Mouse (Mus musculus) kidney, adult 2 months (tissue): ENCODE data around the gene Zyx.

Source experiments
- CTCF ChIP-seq: fragments of 200-500 bp; conservative IDR thresholded peaks from 2 replicates; pipeline ENCODE4 v1.5.1; 2011; ENCODE audit warnings: low read depth, mild to moderate bottlenecking, control low read depth, low read length, moderate library complexity, mixed read lengths; ENCODE audit not compliant: insufficient read depth, insufficient read length
- POLR2A ChIP-seq: fragments of 200-500 bp; IDR thresholded peaks from one replicate; pipeline ENCODE4 v1.6.1; 2011; ENCODE audit warnings: low read depth, low read length, control low read depth

DNA sequence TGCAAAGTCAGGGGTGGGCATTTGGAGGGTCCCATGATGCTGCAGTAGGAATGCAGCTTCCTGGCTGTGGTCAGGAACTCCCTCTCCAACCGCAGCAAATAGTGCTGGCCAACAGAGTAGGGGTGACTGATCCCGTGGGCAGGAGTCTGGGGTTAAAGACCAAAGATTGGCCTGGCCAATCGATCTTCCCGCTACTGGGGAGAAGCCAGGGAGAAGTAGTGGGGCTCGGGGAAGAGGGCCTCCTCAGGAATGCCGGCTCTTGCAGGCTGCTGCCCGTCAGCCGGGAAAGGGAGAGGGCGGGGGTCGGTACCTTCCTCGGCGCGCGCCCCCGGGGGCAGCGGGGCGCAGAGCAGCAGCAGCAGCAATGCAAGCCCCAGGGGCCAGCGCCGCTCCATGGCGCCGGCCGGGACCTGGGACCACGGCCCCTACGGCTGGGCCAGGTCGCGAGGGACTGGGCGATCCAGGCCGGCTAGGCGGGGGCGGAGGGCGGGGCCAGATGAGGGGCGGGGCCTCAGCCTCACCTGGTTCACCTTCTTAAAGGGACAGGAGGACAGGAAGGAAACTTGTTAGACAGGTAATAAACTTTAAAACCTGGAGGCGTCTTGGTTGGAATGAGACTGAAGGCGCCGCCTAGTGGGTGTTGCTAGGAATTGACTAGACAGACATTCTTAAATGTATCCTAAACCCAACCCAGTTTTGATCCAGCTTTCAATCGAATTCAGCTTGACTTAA, 23.6 kb downstream of the Zyx start, which contains the start of gene Epha1:
- TF ChIP-seq CTCF (no peak; the same call in 1 of the 2 replicates), POLR2A (no peak)
